Mouse (Mus musculus) kidney, postnatal 10 days (tissue): Measurements from ENCODE around the gene Tmem242.

ENCODE experiments used
- DNase-seq: peaks from one replicate; pipeline ENCODE4 v3.0.0; 2021; ENCODE audit warnings: mixed read lengths

The Tmem242 gene

GRCm38 (mm10) chr17:5371521-5371920 is 68.5 kb downstream of the Tmem242 start:
- DNase-seq = no peak

- DNase-seq = no peak
These were observed 69.0 kb downstream of the Tmem242 start for GRCm38 (mm10) chr17:5371032-5371431.

GRCm38 (mm10) chr17:5365992-5366398 is 74.1 kb downstream of the Tmem242 start:
- DNase-seq = no peak
